Mouse (Mus musculus) heart, postnatal 10 days (tissue): Measurements from ENCODE around the gene Herc4. TPM values are rescaled to one million over a fixed set of nuclear protein-coding genes. Genes with fewer than 3 reads are reported as not detected.
A peak's percentile ranks its signal among the peaks of the same experiment; 100 is the strongest.

ENCODE experiments used
- DNase-seq, 2 experiments: peaks; one replicate each; pipeline ENCODE4 v3.0.0; 2021
- intact Hi-C: fragments of 180-260 bp; cut with DNase I; formaldehyde crosslinking; loops from one replicate; pipeline ENCODE4 v1.15.1; 2025
- total RNA-seq, 2 experiments: library from RNA; stranded (reverse); gene quantifications; 2 replicates each; pipeline ENCODE4 v1.2.3; 2021

The Herc4 gene
- total RNA-seq, 2 experiments from 2014 or later: 39.9 to 40.0 TPM

GRCm38 (mm10) chr10:63245846-63246245 is 2.2 kb downstream of the Herc4 start:
- DNase-seq: no peak
- intact Hi-C loops: loop anchor here (10.0 kb wide), 1 partner anchor 221 kb away; the partner anchor contains the start of genes Hnrnph3 and Pbld2

DNA sequence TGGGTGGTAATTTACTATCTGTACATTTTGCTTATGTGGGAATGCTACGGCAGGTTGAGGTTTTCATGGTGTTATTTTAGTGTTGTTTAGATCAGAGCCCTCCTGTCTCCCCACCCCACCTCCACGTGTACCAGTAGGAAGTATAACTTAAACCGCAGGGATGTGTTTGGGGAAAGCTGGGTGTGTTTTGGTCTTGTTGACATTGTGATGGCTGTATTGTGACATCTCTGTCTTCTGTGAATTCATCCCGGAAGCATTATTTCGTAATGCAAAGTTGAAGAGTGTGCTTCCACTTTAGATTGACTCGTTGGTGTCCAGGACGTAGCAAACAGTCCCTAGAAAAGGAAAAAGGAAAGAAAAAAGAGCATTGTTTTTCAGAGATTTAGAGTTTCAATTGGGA is 3.8 kb downstream of the Herc4 start:
- intact Hi-C loops: loop anchor here (10.0 kb wide), 1 partner anchor 223 kb away; the partner anchor contains the start of genes Hnrnph3 and Pbld2
- DNase-seq: no peak

DNA sequence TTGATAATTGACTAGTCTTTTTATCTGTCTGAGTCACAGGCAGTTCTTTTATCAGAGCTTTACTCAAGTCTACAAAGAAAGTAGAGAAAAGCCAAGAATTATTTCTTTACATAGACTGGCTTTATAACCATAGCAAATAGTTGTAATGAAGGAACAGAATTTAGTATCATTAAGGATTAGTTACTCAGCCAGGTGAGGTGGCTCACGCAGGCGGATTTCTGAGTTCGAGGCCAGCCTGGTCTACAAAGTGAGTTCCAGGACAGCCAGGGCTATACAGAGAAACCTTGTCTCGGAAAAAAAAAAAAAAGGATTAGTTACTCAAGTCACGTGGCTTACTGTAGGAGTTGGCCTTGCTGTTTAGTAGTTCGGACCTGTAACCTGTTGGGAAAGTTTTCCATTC is 4.8 kb downstream of the Herc4 start:
- intact Hi-C loops: loop anchor here (10.0 kb wide), 1 partner anchor 224 kb away; the partner anchor contains the start of genes Hnrnph3 and Pbld2
- no peak for DNase-seq

DNA sequence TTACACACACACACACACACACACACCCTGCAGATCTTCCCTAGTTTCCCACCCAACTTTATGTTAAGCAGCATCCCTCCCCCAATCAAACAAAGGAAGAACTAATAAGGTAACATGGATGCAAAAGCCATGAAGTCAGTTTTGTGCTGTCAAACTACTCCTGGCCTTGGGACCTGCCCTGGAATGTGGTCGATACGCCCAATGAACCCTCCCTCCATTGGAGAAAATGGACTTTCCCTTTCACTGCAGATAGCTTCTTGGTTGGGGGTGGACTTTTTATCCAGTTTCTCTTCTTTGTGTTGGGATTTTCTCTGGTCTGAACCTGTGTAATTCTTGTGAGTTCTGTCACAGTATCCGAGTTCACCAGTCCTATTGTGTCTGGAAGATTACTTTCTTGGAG is 15.1 kb downstream of the Herc4 start:
- DNase-seq: no peak
- intact Hi-C loops: no loop called here

- intact Hi-C loops: no loop called here
- peak; percentile 20 to 25 for DNase-seq
Observed at GRCm38 (mm10) chr10:63259340-63259739, 15.7 kb downstream of the Herc4 start.

- DNase-seq: no peak
- intact Hi-C loops: loop anchor here (5.0 kb wide), 1 partner anchor 116 kb away; no protein-coding TSS in a partner anchor
Observed at GRCm38 (mm10) chr10:63267941-63268340, 24.3 kb downstream of the Herc4 start.

- intact Hi-C loops: no loop called here
- DNase-seq: no peak
Observed at GRCm38 (mm10) chr10:63272401-63272800, 28.8 kb downstream of the Herc4 start.

GRCm38 (mm10) chr10:63272868-63273267 is 29.3 kb downstream of the Herc4 start:
- no peak for DNase-seq
- intact Hi-C loops: no loop called here

GRCm38 (mm10) chr10:63277010-63277409 is 33.4 kb downstream of the Herc4 start:
- intact Hi-C loops: no loop called here
- no peak for DNase-seq

GRCm38 (mm10) chr10:63279851-63280250 is 36.2 kb downstream of the Herc4 start:
- intact Hi-C loops: no loop called here

GRCm38 (mm10) chr10:63282417-63282816 is 38.8 kb downstream of the Herc4 start:
- no peak for DNase-seq
- intact Hi-C loops: no loop called here

More at GRCm38 (mm10) chr10:63279851-63280250, 36.2 kb downstream of the Herc4 start:
- no peak for DNase-seq

DNA sequence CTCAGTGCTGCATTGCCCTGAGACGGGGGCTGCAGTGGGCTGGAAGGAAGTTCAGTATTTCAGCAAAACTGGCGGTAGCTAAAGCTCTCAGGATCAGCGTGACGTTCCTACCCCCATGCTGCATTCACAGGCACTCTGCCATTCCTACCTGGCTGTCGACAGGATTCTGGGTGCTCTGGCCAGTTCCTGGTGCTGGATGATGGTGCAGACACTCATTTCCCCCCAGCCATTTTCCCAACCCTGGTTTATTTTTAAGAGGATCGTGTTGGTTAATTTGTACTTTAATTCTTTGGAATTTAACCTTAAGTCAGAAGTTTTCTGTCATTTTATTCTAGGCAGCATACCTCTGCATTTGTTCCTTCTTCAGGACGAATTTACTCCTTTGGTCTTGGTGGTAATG is 39.2 kb downstream of the Herc4 start:
- intact Hi-C loops: no loop called here
- DNase-seq: no peak

- DNase-seq: no peak
- intact Hi-C loops: no loop called here
Observed at GRCm38 (mm10) chr10:63302356-63302755, 58.7 kb downstream of the Herc4 start.

- DNase-seq: peak; percentile 84 to 91
- intact Hi-C loops: loop anchor here (1.0 to 2.0 kb wide), 2 partner anchors 68 to 155 kb away; no protein-coding TSS in a partner anchor
Observed at GRCm38 (mm10) chr10:63308582-63309366, 65.2 kb downstream of the Herc4 start.

DNA sequence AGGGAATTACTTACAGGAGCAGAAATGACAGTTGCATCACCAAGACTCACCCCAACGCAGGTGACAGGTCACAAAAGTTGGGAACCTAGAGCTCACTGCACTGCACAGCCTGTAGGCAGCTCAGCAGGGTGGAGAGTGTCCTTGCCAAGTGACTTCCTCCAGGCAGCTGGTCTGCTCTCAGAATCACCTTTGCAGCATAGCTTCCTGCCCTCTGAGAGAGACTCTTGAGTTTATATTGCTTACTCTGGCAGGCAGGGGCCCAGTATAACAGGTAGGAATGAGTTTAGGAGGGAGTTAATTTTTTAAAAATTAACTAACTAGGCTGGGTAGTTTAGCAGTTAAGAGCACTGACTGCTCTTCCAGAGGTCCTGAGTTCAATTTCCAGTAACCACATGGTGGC is 70.1 kb downstream of the Herc4 start:
- intact Hi-C loops: no loop called here
- no peak for DNase-seq

DNA sequence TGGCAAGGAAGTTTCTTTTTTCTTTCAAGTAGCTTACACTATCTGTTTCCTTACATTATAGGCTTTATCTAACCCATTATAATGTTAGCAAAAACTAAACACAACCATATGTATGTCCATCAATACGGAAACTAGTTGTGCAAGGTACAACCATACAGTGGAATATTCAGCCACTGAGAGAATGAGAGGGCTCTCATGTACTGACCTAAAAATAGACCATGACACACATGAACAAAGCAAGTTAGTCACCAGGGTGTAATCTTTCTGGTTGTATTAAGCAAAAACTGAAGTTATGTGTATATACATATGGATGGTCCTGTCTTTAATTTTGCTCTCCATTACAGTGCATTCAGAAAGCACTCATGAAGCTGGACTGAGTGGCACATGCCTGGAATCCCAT is 83.5 kb downstream of the Herc4 start:
- DNase-seq: no peak
- intact Hi-C loops: no loop called here

DNA sequence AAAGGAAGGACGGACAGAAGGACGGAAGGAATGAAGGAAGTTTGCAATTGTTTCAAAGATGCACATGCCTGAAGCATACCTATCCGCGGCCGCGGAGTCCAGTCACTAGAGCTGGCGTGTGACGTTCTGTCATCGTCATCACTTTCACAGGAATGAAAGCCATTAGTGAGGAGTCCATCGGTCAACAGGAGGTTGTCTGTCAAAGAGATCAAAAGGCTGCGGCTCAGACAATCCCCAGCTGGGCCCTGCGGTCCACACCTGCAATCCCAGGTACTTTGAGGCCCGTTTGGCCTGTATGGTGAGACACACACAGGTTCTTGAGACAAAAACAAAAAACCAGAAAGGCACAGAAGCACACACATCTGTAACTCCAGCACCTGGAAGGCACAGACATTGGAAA is 93.3 kb downstream of the Herc4 start:
- DNase-seq: no peak
- intact Hi-C loops: no loop called here

GRCm38 (mm10) chr10:63337326-63337725 is 93.7 kb downstream of the Herc4 start:
- intact Hi-C loops: no loop called here
- DNase-seq: no peak

GRCm38 (mm10) chr10:63337951-63338836 is 94.6 kb downstream of the Herc4 start:
- peak; percentile 67 to 69 for DNase-seq
- intact Hi-C loops: loop anchor here (2.0 kb wide), 1 partner anchor 45 kb away; the partner anchor contains the start of gene Dnajc12

DNA sequence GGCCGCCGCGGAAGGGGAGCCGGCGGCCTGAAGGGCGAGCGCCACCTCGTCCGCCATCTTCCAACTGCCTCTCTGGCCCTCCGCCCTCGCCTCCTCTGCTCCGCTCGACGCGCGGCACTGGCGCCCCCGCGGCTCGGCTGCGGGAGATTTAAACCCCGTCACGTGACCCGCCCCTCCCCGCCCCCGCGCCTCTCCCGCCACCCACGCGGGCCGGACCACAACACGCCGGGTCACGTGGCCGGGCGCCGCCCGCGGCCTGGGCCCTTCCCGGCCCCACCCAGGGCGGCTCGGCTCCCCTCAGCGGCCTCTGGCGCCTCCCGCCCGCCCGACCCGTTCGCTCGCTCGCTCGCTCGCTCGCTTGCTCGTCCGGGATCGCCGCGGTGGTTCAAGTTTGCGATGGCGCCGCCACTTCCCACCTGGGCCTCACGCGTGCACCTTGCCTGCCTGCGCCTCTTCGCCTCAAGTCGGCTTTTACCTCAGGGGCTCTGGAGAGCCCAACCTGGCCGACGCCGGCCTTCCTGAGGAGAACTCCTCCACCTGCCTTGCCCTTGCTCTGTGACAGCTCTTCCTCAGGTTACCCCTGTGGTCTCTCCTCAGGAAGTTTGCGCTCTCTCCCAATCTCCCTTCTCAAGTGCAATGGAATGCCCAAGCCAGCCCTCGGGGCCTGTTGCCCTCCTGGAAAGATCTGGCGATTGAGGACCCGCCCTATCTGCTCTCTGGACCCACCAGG is 95.5 kb downstream of the Herc4 start:
- peak; percentile 91 to 93 for DNase-seq
- intact Hi-C loops: loop anchor here (2.0 kb wide), 1 partner anchor 44 kb away; the partner anchor contains the start of gene Dnajc12
